Mouse (Mus musculus) 3T3-L1 (cell line): ENCODE results near the gene Far2.

Experiments
- DNase-seq: peaks from one replicate; pipeline ENCODE4 v3.0.0-alpha.2; 2015; ENCODE audit warnings: low read depth, low spot score

The Far2 gene

GRCm38 (mm10) chr6:148046881-148047649 lies at the start of gene Far2:
TSS of gene Far2 (plus strand) at chr6:148047259.
- no peak for DNase-seq

GRCm38 (mm10) chr6:148000483-148000882 lies 46.6 kb upstream of the Far2 start:
- DNase-seq = no peak

- peak; percentile 63 for DNase-seq
Observed at GRCm38 (mm10) chr6:148001071-148001470, 46.0 kb upstream of the Far2 start.

- no peak for DNase-seq
Observed at GRCm38 (mm10) chr6:148006118-148006837, 40.8 kb upstream of the Far2 start.

GRCm38 (mm10) chr6:148040759-148041158 lies 6.3 kb upstream of the Far2 start:
- DNase-seq = no peak

- no peak for DNase-seq
Observed at GRCm38 (mm10) chr6:148047650-148047988, 560 bp downstream of the Far2 start.

GRCm38 (mm10) chr6:148063131-148063530 lies 16.1 kb downstream of the Far2 start:
- no peak for DNase-seq

- DNase-seq = no peak
Observed at GRCm38 (mm10) chr6:148066267-148066666, 19.2 kb downstream of the Far2 start.

- no peak for DNase-seq
Observed at GRCm38 (mm10) chr6:148068786-148069185, 21.7 kb downstream of the Far2 start.

GRCm38 (mm10) chr6:148073599-148073998 lies 26.5 kb downstream of the Far2 start:
- DNase-seq = no peak

GRCm38 (mm10) chr6:148074211-148074864 lies 27.3 kb downstream of the Far2 start:
- no peak for DNase-seq

GRCm38 (mm10) chr6:148083864-148084263 lies 36.8 kb downstream of the Far2 start:
- no peak for DNase-seq

GRCm38 (mm10) chr6:148084403-148084802 lies 37.3 kb downstream of the Far2 start:
- DNase-seq = no peak

GRCm38 (mm10) chr6:148097039-148097438 lies 50.0 kb downstream of the Far2 start:
- no peak for DNase-seq

GRCm38 (mm10) chr6:148101977-148102376 lies 54.9 kb downstream of the Far2 start:
- no peak for DNase-seq

GRCm38 (mm10) chr6:148102434-148102833 lies 55.4 kb downstream of the Far2 start:
- no peak for DNase-seq

- DNase-seq = peak; percentile 35
Observed at GRCm38 (mm10) chr6:148104212-148104611, 57.2 kb downstream of the Far2 start.

- no peak for DNase-seq
Observed at GRCm38 (mm10) chr6:148105722-148106268, 58.7 kb downstream of the Far2 start.

GRCm38 (mm10) chr6:148108741-148109472 lies 61.8 kb downstream of the Far2 start:
- no peak for DNase-seq

- DNase-seq = no peak
Observed at GRCm38 (mm10) chr6:148110996-148111633, 64.1 kb downstream of the Far2 start.

GRCm38 (mm10) chr6:148116371-148116770 lies 69.3 kb downstream of the Far2 start:
- DNase-seq = no peak
